Mouse (Mus musculus): Measurements from ENCODE around the gene Gpr156. TPM values are rescaled to one million over a fixed set of nuclear protein-coding genes. Genes with fewer than 3 reads are reported as not detected.
"Not testable (repeated sequence)": the region's sequence is repeated elsewhere in the genome, so short reads cannot be mapped to it uniquely, and the experiment has no call there.

The Gpr156 gene
- total RNA-seq, 4 experiments from 2014 or later, result 0.06 TPM; not detected in 3

GRCm38 (mm10) chr16:38000178-38000577 is 83.9 kb downstream of the Gpr156 start:
- DNase-seq (ENCODE audit: low spot score), result no peak

- DNase-seq (ENCODE audit: low spot score), result no peak
These were observed 85.5 kb downstream of the Gpr156 start for GRCm38 (mm10) chr16:38001766-38002165.

DNA sequence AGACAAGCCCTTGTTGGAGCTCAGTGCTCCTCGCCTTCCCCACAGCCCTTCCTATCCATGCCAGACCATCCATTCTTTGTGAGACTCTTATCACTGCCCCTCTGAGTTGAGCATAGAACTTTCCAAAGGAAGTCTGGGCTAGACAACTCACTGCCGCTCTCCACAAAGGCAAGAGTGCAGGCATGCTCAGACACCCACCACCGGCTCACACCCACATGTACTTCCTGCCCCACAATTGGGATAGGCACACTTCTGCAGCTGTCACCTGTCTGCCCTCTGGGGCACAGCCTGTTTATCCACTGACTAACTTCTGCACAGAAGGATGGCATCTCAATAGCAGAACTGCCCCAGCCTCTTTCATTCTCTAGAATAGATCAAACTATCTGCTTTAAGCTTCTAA is 86.2 kb downstream of the Gpr156 start:
- DNase-seq (ENCODE audit: low spot score), result no peak

DNA sequence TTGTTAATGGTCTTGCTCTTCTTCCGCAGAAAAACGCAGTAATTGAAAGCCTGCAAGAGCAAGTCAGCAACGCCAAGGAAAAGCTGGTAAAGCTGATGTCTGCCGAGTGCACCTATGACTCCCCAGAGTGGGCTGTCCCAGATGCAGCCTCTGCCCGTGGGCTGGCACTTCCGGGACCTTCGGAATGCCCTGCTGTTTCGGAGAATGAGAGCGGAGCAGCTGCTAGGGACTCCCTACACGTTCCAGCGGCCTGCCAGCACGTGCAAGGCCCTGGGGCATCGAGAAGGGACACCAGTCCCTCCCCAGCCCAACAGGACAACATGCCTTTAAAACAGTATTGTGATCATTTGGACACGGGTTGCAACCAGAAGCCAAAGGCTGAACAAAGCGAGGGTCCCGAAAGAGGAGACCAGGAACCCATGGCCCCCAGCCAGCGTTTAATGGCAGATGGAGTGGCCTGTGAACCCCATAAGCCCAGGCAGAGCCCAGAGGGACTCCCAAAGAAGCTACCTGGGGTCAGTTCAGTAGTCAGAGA is 88.3 kb downstream of the Gpr156 start:
- no peak for DNase-seq (ENCODE audit: low spot score)

- DNase-seq (ENCODE audit: low spot score), result no peak
These were observed 89.2 kb downstream of the Gpr156 start for GRCm38 (mm10) chr16:38005471-38005870.

- DNase-seq (ENCODE audit: low spot score), result no peak
These were observed 92.1 kb downstream of the Gpr156 start for GRCm38 (mm10) chr16:38008371-38008770.

DNA sequence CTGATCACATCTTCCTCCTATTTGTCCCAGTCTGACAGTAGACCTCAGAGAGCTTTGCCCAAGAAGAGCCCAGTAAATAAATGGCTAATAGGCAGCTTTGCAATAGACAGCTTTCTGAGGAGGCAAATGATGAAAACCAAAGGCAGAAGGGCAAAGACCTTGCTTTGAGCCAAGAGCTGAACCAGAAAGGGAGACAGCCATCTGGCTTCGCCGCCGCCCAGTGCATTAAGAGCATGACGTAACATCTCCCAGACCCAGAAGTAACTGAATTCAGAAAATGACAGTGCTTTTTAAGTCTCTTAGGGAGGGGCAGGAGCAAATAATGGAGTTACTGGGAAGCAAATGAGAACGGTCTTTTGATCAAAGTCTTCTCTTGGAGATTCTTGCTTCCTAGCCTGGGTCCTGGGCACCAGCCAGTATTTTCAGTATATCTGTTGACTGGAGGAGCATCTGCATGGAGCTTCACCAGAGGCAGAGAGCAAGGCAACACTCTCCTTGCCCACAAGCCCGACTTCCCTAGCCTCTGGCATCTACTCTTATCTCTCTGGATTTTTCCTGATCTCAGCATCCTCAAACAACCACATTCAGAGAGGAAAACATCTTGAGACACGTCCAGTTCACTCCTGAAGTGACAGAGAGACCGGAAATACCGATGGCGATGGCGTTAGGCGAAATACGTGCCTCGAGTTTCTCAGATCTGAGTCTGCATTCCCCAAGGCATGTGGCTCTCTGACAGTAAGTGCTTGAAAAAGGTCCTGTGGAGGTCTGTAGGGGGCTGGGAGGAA is 92.9 kb downstream of the Gpr156 start:
- DNase-seq (ENCODE audit: low spot score), result no peak

GRCm38 (mm10) chr16:38011486-38011885 is 95.2 kb downstream of the Gpr156 start:
- DNase-seq (ENCODE audit: low spot score), result no peak

DNA sequence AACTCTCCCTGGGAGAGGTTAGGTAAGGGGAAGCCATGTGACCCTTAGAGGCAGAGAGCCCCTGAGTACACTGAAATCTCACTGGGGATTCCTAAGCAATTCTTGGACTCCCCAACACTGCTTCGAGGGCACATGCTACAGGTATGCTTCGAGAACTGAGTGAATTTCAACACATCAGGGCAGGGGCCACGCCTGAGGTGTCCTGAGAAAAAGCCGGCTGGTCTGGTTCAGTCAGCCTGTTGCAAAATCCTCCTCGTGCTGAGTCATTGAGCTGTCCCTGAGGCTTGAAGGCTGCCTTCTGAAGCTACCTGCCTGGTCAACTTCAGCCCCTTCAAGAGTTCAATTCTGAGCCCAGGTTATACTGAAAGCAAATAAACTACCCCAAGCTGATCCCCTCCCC is 96.1 kb downstream of the Gpr156 start:
- no peak for DNase-seq (ENCODE audit: low spot score)

DNA sequence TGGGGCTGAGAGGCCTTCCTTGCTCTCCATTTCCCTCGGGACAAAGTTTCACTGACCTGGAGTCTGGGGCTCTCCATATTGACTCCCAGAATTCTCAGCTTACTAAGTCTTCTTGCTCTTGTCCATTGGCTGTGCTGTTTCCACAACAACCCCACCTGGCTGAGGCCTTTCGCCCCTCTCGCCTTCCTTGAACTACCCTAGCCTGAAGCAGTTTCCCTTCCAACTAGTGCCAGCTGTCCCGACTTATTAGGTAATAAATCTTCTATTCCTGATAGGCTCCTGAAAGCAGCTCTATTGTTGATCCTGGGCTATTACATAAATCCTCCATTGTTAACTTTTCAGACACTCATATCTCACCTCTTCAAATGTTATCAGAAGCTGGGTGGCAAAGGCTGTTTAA is 96.6 kb downstream of the Gpr156 start:
- DNase-seq (ENCODE audit: low spot score), result no peak

DNA sequence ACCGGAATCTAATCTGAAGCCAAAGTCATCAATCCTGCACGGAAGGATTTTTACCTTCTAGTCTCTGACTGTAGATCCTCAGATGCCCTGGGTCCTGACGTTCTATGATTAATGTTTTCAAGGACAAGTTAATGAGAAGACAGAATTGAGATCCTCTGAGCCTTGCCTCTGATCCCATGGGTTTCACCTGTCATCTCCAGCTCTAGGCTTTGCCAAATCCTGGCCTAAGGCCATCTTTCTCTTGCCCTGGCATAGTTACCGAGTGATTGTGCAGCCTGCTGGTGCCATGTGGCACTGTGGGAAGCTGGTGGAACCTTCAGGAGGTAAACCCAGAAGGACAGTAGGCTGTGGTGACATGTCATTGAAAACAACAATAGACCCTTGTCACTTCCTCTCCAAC is 98.7 kb downstream of the Gpr156 start:
- DNase-seq (ENCODE audit: low spot score), result no peak

GRCm38 (mm10) chr16:38016928-38017524 is 100.7 kb downstream of the Gpr156 start:
- DNase-seq (ENCODE audit: low spot score), result no peak

- DNase-seq (ENCODE audit: low spot score), result no peak
These were observed 101.7 kb downstream of the Gpr156 start for GRCm38 (mm10) chr16:38017958-38018376.

DNA sequence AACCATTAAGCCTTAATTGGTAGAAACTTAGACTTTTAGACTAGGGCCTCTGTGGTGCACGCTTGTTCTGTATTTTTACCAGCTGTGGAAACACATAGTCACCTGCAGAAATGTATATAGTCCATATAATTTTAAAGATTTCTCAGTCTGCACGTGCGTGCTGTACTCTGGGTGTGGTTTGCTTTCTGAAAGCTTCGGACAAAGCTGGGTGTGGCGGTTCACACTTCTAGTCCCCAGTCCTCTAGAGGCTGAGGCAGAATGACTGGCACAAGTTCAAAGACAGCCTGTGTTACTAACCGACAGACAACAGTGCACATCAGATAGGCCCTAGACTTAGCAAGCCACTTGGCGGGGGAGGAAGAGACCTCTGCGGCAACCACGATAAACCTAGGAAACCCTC is 116.3 kb downstream of the Gpr156 start:
- peak; percentile 29 for DNase-seq (ENCODE audit: low spot score)

- peak; percentile 3 for DNase-seq (ENCODE audit: low spot score)
These were observed 116.8 kb downstream of the Gpr156 start for GRCm38 (mm10) chr16:38033071-38033470.

DNA sequence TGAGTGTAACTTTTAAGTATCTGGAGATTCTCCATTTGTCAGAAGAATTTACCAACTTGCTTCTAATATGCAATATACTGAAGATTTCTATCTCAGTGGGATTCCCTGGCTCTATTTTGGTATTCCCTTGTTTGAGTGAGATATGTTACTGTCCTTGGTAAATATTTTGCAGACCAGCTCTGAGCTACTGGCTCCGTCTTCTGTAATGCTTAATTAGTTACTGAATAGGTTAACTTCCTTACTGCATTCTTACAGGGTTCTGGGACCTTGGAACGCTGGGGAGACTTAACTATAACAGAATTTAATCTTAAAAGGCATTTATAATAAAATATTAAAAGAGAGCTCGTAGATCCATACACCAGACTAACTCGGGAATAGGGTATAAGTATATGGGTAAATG is 121.8 kb downstream of the Gpr156 start:
- DNase-seq (ENCODE audit: low spot score), result not testable (repeated sequence)

GRCm38 (mm10) chr16:38042160-38042559 is 125.9 kb downstream of the Gpr156 start:
- no peak for DNase-seq (ENCODE audit: low spot score)

DNA sequence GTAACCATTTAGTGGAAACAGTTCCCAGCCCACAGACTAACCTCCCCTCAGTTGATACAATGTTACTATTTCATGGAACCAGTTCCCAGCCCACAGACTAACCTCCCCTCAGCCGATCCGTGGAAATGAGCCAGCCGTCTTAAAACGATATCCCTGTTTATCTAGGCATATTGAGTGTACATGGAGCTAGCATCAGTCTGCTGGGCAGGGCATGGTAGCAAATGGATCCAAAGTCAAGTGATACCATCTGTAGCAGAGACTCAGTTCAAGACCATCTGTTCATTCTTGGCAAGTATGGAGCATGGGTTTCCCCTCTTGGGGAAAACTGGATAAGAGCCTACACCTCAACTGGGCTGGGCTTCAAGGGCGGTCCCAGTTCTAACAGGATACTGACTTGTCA is 128.3 kb downstream of the Gpr156 start:
- DNase-seq (ENCODE audit: low spot score), result peak; percentile 7

DNA sequence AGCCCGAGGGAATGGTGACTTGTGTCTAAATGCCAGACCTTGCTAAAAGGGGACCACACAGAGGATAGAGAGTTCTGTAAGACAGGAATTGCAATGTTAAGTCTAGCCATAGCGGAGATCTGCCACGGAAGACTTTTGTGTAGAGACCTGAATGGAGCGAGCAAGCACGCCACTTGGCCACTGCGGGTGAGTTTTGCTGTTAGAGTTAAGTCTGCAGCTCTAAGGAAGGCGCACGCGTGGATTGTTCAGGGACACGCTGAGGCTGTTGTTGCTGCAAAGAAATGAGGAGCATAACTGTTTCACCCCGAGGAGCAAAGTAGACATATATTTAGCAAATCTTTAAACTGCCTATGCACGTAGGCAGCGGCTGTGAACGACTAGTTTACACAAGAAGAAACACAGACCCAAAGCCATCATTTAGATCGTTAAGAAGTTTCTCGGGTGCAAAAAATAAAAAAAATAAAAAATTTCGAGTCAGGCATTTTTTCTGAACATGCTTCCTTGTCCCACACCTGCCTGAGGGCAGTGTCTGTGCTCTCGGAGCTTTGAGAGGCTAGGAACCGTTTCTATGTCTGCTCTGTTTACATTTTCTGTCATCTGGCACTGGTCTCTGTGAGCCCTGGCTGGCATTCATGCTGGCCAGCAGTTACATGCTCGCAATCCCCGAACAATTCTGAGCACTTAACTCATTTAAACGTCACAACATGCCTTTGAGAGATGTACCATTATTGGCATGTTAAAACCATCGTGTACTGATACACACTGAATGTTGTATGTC is 131.7 kb downstream of the Gpr156 start:
- no peak for DNase-seq (ENCODE audit: low spot score)
